Mouse (Mus musculus): ENCODE measurements around the gene Kif1a.

- no peak for TF ChIP-seq CTCF (IDR thresholded peaks at IDR 0.05; ENCODE audit: control insufficient read depth, insufficient read depth, low read length)
- TF ChIP-seq POLR2A (IDR thresholded peaks at IDR 0.05; ENCODE audit: borderline replicate concordance, control insufficient read depth, low read depth, low read length) = no peak
These were observed 81.1 kb downstream of the Kif1a start for GRCm38 (mm10) chr1:93020602-93021001.
